Comparison of ENCODE assay signal across 14 mouse cellular contexts in genomic region chr10:52309196-52309595, GRCm38 (mm10). TPM values are rescaled to one million over a fixed set of nuclear protein-coding genes. Genes with fewer than 3 reads are reported as not detected.
DNase-seq lines count a peak whose midpoint lies in the region; ATAC-seq and TF ChIP-seq lines count a peak whose summit lies in the region.
"Had no signal": no experiment of that assay in that cellular context is flagged by ENCODE, and none has a peak within 500 bp of the region (broad histone marks: within the 10 kb centered on the region; RNA-seq: fewer than 3 reads in every experiment).

No protein-coding gene starts in this region.

- H3K36me3 ChIP-seq in embryonic facial prominence, embryonic 14.5 days (ENCODE audit: control insufficient read depth, insufficient read depth, low read length) = peaks cover 12% of the 10 kb centered on the region; the same call in 1 of the 2 replicates
- peaks cover 60% of the 10 kb centered on the region for H3K36me3 ChIP-seq in embryonic facial prominence, embryonic 10.5 days (replicated peaks)
- H3K36me3 ChIP-seq in heart, embryonic 13.5 days = peaks cover 29% of the 10 kb centered on the region
- peaks cover 30% of the 10 kb centered on the region for H3K36me3 ChIP-seq in kidney, embryonic 16.5 days (ENCODE audit: insufficient read depth, low read length)
- H3K36me3 ChIP-seq in hindbrain, postnatal 0 days (ENCODE audit: insufficient read depth, low read length) = no peaks in the 10 kb centered on the region

- no peak for ATAC-seq in embryonic facial prominence, embryonic 14.5 days (ENCODE audit: low read depth)
- no peak for ATAC-seq in heart, embryonic 13.5 days (ENCODE audit: extremely low read depth, insufficient number of reproducible peaks, low FRiP score, low TSS enrichment)
- ATAC-seq in kidney, embryonic 16.5 days (ENCODE audit: low FRiP score, low TSS enrichment) = peak; percentile 75
- no peak for ATAC-seq in hindbrain, postnatal 0 days
- ATAC-seq: hindbrain, embryonic 16.5 days; Patski had no signal

- no peak overlapping the region for H3K4me3 ChIP-seq in embryonic facial prominence, embryonic 14.5 days (ENCODE audit: low read depth, low read length)
- no peak overlapping the region for H3K4me3 ChIP-seq in embryonic facial prominence, embryonic 10.5 days
- no peak overlapping the region for H3K4me3 ChIP-seq in heart, embryonic 13.5 days
- H3K4me3 ChIP-seq in kidney, embryonic 16.5 days (ENCODE audit: low read length) = no peak overlapping the region
- no peak overlapping the region for H3K4me3 ChIP-seq in hindbrain, postnatal 0 days (ENCODE audit: low read length)
- H3K4me3 ChIP-seq: erythroblast, embryonic 14.5 days; limb, embryonic 13.5 days; neural tube, embryonic 12.5 days had no signal

- WGBS in embryonic facial prominence, embryonic 14.5 days = 52% methylated on average over 8 of the region's 8 CpGs
- 54% methylated on average over 8 of the region's 8 CpGs for WGBS in embryonic facial prominence, embryonic 10.5 days
- WGBS in heart, embryonic 13.5 days = 56% methylated on average over 8 of the region's 8 CpGs
- WGBS in kidney, embryonic 16.5 days = 52% methylated on average over 8 of the region's 8 CpGs
- 83% methylated on average over 8 of the region's 8 CpGs for WGBS in hindbrain, postnatal 0 days

- H3K27me3 ChIP-seq in embryonic facial prominence, embryonic 14.5 days (replicated peaks; ENCODE audit: control insufficient read depth, insufficient read depth, low read length) = no peaks in the 10 kb centered on the region
- no peaks in the 10 kb centered on the region for H3K27me3 ChIP-seq in embryonic facial prominence, embryonic 10.5 days (replicated peaks; ENCODE audit: low read depth, poor library complexity, severe bottlenecking)
- H3K27me3 ChIP-seq in heart, embryonic 13.5 days (replicated peaks) = no peaks in the 10 kb centered on the region
- H3K27me3 ChIP-seq in kidney, embryonic 16.5 days (ENCODE audit: insufficient read depth, low read length) = no peaks in the 10 kb centered on the region
- H3K27me3 ChIP-seq in hindbrain, postnatal 0 days (ENCODE audit: insufficient read depth, low read length) = no peaks in the 10 kb centered on the region
- H3K27me3 ChIP-seq: limb, embryonic 13.5 days; neural tube, embryonic 12.5 days; Patski had no signal

- H3K9me3 ChIP-seq in embryonic facial prominence, embryonic 14.5 days (ENCODE audit: control insufficient read depth, low read length) = no peaks in the 10 kb centered on the region
- no peaks in the 10 kb centered on the region for H3K9me3 ChIP-seq in embryonic facial prominence, embryonic 10.5 days
- H3K9me3 ChIP-seq in heart, embryonic 13.5 days = no peaks in the 10 kb centered on the region
- H3K9me3 ChIP-seq in kidney, embryonic 16.5 days (ENCODE audit: low read length) = no peaks in the 10 kb centered on the region
- H3K9me3 ChIP-seq in hindbrain, postnatal 0 days (ENCODE audit: low read length) = no peaks in the 10 kb centered on the region
- H3K9me3 ChIP-seq: limb, embryonic 13.5 days; neural tube, embryonic 12.5 days had no signal

- H3K9ac ChIP-seq in embryonic facial prominence, embryonic 14.5 days (ENCODE audit: low read depth, low read length) = no peak overlapping the region
- H3K9ac ChIP-seq in heart, embryonic 13.5 days = no peak overlapping the region
- no peak overlapping the region for H3K9ac ChIP-seq in kidney, embryonic 16.5 days (replicated peaks; ENCODE audit: low read length)
- no peak overlapping the region for H3K9ac ChIP-seq in hindbrain, postnatal 0 days (replicated peaks; ENCODE audit: low read length)
- H3K9ac ChIP-seq: limb, embryonic 13.5 days; neural tube, embryonic 12.5 days had no signal

- H3K4me2 ChIP-seq in embryonic facial prominence, embryonic 14.5 days (ENCODE audit: low read depth, low read length) = no peak overlapping the region
- no peak overlapping the region for H3K4me2 ChIP-seq in heart, embryonic 13.5 days
- H3K4me2 ChIP-seq in kidney, embryonic 16.5 days (replicated peaks; ENCODE audit: low read depth, low read length) = no peak overlapping the region
- no peak overlapping the region for H3K4me2 ChIP-seq in hindbrain, postnatal 0 days (ENCODE audit: low read depth, low read length)
- H3K4me2 ChIP-seq: limb, embryonic 13.5 days; neural tube, embryonic 12.5 days had no signal

- peak; percentile 23 for DNase-seq in embryonic facial prominence, embryonic 14.5 days (ENCODE audit: low spot score)
- DNase-seq in embryonic facial prominence, embryonic 10.5 days (ENCODE audit: low spot score) = no peak
- DNase-seq in lung, postnatal 14 days = peak; percentile 37
- no peak for DNase-seq in ovary, postnatal 36 days (ENCODE audit: low spot score)
- no peak for DNase-seq in right cerebral cortex, adult 2 months (ENCODE audit: low spot score in 2 of 2)
- no peak for DNase-seq in hindbrain, postnatal 0 days (ENCODE audit: low spot score)

- H3K27ac ChIP-seq in embryonic facial prominence, embryonic 14.5 days (replicated peaks; ENCODE audit: low read depth, low read length) = no peak overlapping the region
- H3K27ac ChIP-seq in embryonic facial prominence, embryonic 10.5 days (replicated peaks) = no peak overlapping the region
- peak overlapping the region; percentile 42; the same call in 1 of the 2 replicates for H3K27ac ChIP-seq in heart, embryonic 13.5 days (replicated peaks)
- H3K27ac ChIP-seq in kidney, embryonic 16.5 days (ENCODE audit: low read length) = no peak overlapping the region
- no peak overlapping the region for H3K27ac ChIP-seq in hindbrain, postnatal 0 days
- H3K27ac ChIP-seq: limb, embryonic 13.5 days; neural tube, embryonic 12.5 days had no signal

- no peaks in the 10 kb centered on the region for H3K4me1 ChIP-seq in embryonic facial prominence, embryonic 14.5 days (ENCODE audit: control insufficient read depth, insufficient read depth, low read length)
- H3K4me1 ChIP-seq in embryonic facial prominence, embryonic 10.5 days = 0 out of 2 replicates have a peak, but pooled peaks cover 3% of the 10 kb centered on the region
- H3K4me1 ChIP-seq in heart, embryonic 13.5 days = 0 out of 2 replicates have a peak, but pooled peaks cover 4% of the 10 kb centered on the region
- H3K4me1 ChIP-seq in kidney, embryonic 16.5 days (ENCODE audit: insufficient read depth, low read length) = 0 out of 2 replicates have a peak, but pooled peaks cover 4% of the 10 kb centered on the region
- H3K4me1 ChIP-seq in hindbrain, postnatal 0 days (ENCODE audit: insufficient read depth, low read length) = no peaks in the 10 kb centered on the region
- H3K4me1 ChIP-seq: limb, embryonic 13.5 days; neural tube, embryonic 12.5 days had no signal

- TF ChIP-seq CTCF in hindbrain, postnatal 0 days (IDR thresholded peaks at IDR 0.05; ENCODE audit: low read depth) = no peak

RNA-seq across cellular contexts. Expression of gene Gm26741, which starts 49.4 kb away (rescaled TPM):
- polyA plus RNA-seq in embryonic facial prominence, embryonic 14.5 days (2014; fragmentation: Nextera tagmentation; extraction: Ambion mirVana) = not detected in 2 replicates
- polyA plus RNA-seq in embryonic facial prominence, embryonic 10.5 days (2016; fragmentation: Nextera tagmentation; extraction: Ambion mirVana) = not detected in 2 replicates
- polyA plus RNA-seq in heart, embryonic 13.5 days (2015; fragmentation: Nextera tagmentation; extraction: Ambion mirVana) = not detected in 2 replicates
- polyA plus RNA-seq in kidney, embryonic 16.5 days (2015; fragmentation: Nextera tagmentation; extraction: Ambion mirVana) = not detected in 2 replicates
- total RNA-seq in hindbrain, postnatal 0 days (2014; rRNA removed) = not detected in 2 replicates
- polyA plus RNA-seq in hindbrain, postnatal 0 days (2015; fragmentation: Nextera tagmentation; extraction: Ambion mirVana) = not detected in 2 replicates
- polyA plus RNA-seq: erythroblast, embryonic 14.5 days; hindbrain, embryonic 16.5 days; limb, embryonic 13.5 days; neural tube, embryonic 12.5 days; Patski; spleen, adult 2 months had no signal

Comparison
In these comparisons a context has a peak if more than half of its experiments do, and no peak if none do; other contexts are left out.
1. DNase-seq: peak in embryonic facial prominence, embryonic 14.5 days (single experiment) and lung, postnatal 14 days (single experiment); none in embryonic facial prominence, embryonic 10.5 days (single experiment), ovary, postnatal 36 days (single experiment), right cerebral cortex, adult 2 months (0 of 2) and hindbrain, postnatal 0 days (single experiment).